In the genomic region with DNA sequence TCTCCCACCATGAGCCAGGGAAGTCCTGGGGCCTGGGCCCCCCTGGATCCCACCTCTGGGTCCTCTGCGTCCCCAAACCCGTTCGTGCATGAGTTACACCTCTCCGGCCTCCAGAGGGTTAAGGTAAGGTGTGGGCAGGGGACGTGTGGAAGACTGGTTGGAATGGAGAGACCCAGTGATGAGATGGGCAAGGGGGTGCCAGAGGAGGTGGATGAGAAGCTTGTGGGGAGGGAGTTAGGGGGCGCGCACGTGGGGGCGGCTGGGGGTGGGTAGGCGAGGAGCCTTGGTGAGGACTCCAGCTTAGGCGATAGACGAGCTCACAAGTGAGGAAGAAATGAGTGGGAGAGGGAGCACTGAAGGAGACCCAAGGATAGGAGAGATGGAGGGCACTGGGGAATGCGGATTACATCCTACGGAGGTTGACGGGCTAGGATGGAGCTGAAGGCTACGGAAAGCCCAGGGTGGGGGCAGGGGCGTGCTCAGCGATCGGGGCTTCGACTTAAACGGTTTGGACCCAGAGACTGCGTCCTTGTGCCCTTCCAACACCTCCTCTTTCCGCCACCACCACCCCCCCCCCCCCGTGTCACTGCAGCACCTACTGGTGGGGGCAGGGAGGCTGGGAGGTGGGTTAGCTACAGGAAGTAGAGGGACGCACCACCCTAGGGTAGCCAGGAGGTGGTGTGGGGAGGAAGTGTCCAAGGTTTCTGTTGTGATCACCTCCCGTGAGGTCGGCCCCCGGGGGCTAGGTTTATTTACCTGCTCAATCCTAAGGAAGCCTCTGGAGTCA, we compare ENCODE assay signal across 9 mouse cellular contexts. TPM values are rescaled to one million over a fixed set of nuclear protein-coding genes. Genes with fewer than 3 reads are reported as not detected.
DNase-seq lines count a peak whose midpoint lies in the region; ATAC-seq and TF ChIP-seq lines count a peak whose summit lies in the region.
"Had no signal": no experiment of that assay in that cellular context is flagged by ENCODE, and none has a peak within 500 bp of the region (broad histone marks: within the 10 kb centered on the region; RNA-seq: fewer than 3 reads in every experiment).

No protein-coding gene starts in this region.

- peak; percentile 19 for DNase-seq in adrenal gland, postnatal 10 days
- no peak for DNase-seq in adrenal gland, adult 18-20 months (ENCODE audit: low spot score in 2 of 2)
- DNase-seq in cerebellum, postnatal 36 days = peak; percentile 43 to 44
- peak; percentile 11 to 20 for DNase-seq in heart, postnatal 10 days
- peak; percentile 36 for DNase-seq in thymus, postnatal 25 days

- peak overlapping the region; percentile 93 for H3K4me2 ChIP-seq in limb, embryonic 15.5 days

- peak overlapping the region; percentile 85 for H3K9ac ChIP-seq in ES-Bruce4 (ENCODE audit: low read depth, poor library complexity, severe bottlenecking)
- peak overlapping the region; percentile 66 for H3K9ac ChIP-seq in limb, embryonic 15.5 days

- intact Hi-C loops in heart, postnatal 10 days (cut with DNase I) = loop anchor here (1.0 to 10.0 kb wide), 4 partner anchors 21 to 241 kb away; a partner anchor contains a TSS

- H3K27ac ChIP-seq in ES-Bruce4 (ENCODE audit: insufficient read depth, low read length) = no peak overlapping the region
- peak overlapping the region; percentile 94 for H3K27ac ChIP-seq in limb, embryonic 15.5 days

- 0 out of 2 replicates have a peak, but pooled peaks cover 4% of the 10 kb centered on the region for H3K36me3 ChIP-seq in ES-Bruce4 (ENCODE audit: control insufficient read depth, insufficient read depth, low read length, poor library complexity, severe bottlenecking)
- H3K36me3 ChIP-seq in limb, embryonic 15.5 days = peaks cover 11% of the 10 kb centered on the region; the same call in 1 of the 2 replicates

- WGBS in limb, embryonic 15.5 days = under 1% methylated on average over 28 of the region's 28 CpGs

- TF ChIP-seq POLR2A in ES-Bruce4 (IDR thresholded peaks at IDR 0.05; ENCODE audit: insufficient read depth, low read length) = no peak

- H3K4me1 ChIP-seq in ES-Bruce4 (ENCODE audit: control insufficient read depth, insufficient read depth, low read length) = no peaks in the 10 kb centered on the region
- peaks cover 16% of the 10 kb centered on the region for H3K4me1 ChIP-seq in limb, embryonic 15.5 days

- ATAC-seq in limb, embryonic 15.5 days (ENCODE audit: insufficient number of reproducible peaks, low FRiP score, low TSS enrichment, low read depth) = 0 out of 2 replicates have a peak, but pooled peaks have one; percentile 27
- peak; percentile 48 for ATAC-seq in monocyte, adult 5-6 weeks (replicated peaks; ENCODE audit: insufficient number of reproducible peaks, low FRiP score, low TSS enrichment, poor library complexity, severe bottlenecking)

- H3K9me3 ChIP-seq in ES-Bruce4 (replicated peaks; ENCODE audit: control insufficient read depth, insufficient read depth, low read length, poor library complexity, severe bottlenecking) = no peaks in the 10 kb centered on the region
- no peaks in the 10 kb centered on the region for H3K9me3 ChIP-seq in limb, embryonic 15.5 days

- TF ChIP-seq EP300 in ES-Bruce4 (IDR thresholded peaks at IDR 0.05; ENCODE audit: insufficient read depth, low read depth, low read length) = no peak

- H3K4me3 ChIP-seq in ES-Bruce4 (ENCODE audit: low read depth, low read length) = peak overlapping the region; percentile 86
- peak overlapping the region; percentile 85 for H3K4me3 ChIP-seq in limb, embryonic 15.5 days

- TF ChIP-seq CTCF in ES-Bruce4 (IDR thresholded peaks at IDR 0.05; ENCODE audit: low read depth, low read length) = no peak

- no peaks in the 10 kb centered on the region for H3K27me3 ChIP-seq in ES-Bruce4 (ENCODE audit: control insufficient read depth, insufficient read depth, low read length, poor library complexity, severe bottlenecking)
- no peaks in the 10 kb centered on the region for H3K27me3 ChIP-seq in limb, embryonic 15.5 days

RNA-seq across cellular contexts. Expression of a gene that starts 0.9 kb away (rescaled TPM):
- 1 to 10 TPM; 8.4 to 9.5 TPM for total RNA-seq in adrenal gland, postnatal 10 days (2021)
- 1 to 10 TPM; 5.2 to 5.9 TPM for total RNA-seq in adrenal gland, adult 18-20 months (2021)
- 33.4 and 35.4 TPM in 2 replicates for polyA plus RNA-seq in ES-Bruce4 (2011; ENCODE audit: insufficient read depth, insufficient read length, low read depth, missing spikeins)
- total RNA-seq in heart, postnatal 10 days (2021) = 1 to 10 TPM; 5.8 to 6.0 TPM
- 17.0 and 21.0 TPM in 2 replicates for polyA plus RNA-seq in limb, embryonic 15.5 days (2015; fragmentation: Nextera tagmentation; extraction: Ambion mirVana)
- 21.3 to 55.5 TPM (median 46.2 TPM) in 3 replicates for total RNA-seq in monocyte, adult 5-6 weeks (2017)

RNA-seq across cellular contexts. Expression of a gene that starts 19.0 kb away (rescaled TPM):
- total RNA-seq in adrenal gland, postnatal 10 days (2021) = not detected
- not detected for total RNA-seq in adrenal gland, adult 18-20 months (2021)
- polyA plus RNA-seq in ES-Bruce4 (2011; ENCODE audit: insufficient read depth, insufficient read length, low read depth, missing spikeins) = not detected in 2 replicates
- not detected for total RNA-seq in heart, postnatal 10 days (2021)
- polyA plus RNA-seq in limb, embryonic 15.5 days (2015; fragmentation: Nextera tagmentation; extraction: Ambion mirVana) = not detected in 2 replicates
- not detected in 3 replicates for total RNA-seq in monocyte, adult 5-6 weeks (2017)
- total RNA-seq: left cerebral cortex, postnatal 10 days had no signal

RNA-seq across cellular contexts. Expression of a gene that starts 21.6 kb away (rescaled TPM):
- 100 to 1,000 TPM; 121 to 126 TPM for total RNA-seq in adrenal gland, postnatal 10 days (2021)
- 100 to 1,000 TPM; 109 to 149 TPM for total RNA-seq in adrenal gland, adult 18-20 months (2021)
- 129 and 130 TPM in 2 replicates for polyA plus RNA-seq in ES-Bruce4 (2011; ENCODE audit: insufficient read depth, insufficient read length, low read depth, missing spikeins)
- total RNA-seq in heart, postnatal 10 days (2021) = 10 to 100 TPM; 63.9 to 67.6 TPM
- 185 and 207 TPM in 2 replicates for polyA plus RNA-seq in limb, embryonic 15.5 days (2015; fragmentation: Nextera tagmentation; extraction: Ambion mirVana)
- total RNA-seq in monocyte, adult 5-6 weeks (2017) = 47.8 to 69.9 TPM (median 58.9 TPM) in 3 replicates

RNA-seq across cellular contexts. Expression of a gene that starts 25.5 kb away (rescaled TPM):
- total RNA-seq in adrenal gland, postnatal 10 days (2021) = 10 to 100 TPM; 33.1 to 43.7 TPM
- total RNA-seq in adrenal gland, adult 18-20 months (2021) = 10 to 100 TPM; 26.9 to 32.5 TPM
- polyA plus RNA-seq in ES-Bruce4 (2011; ENCODE audit: insufficient read depth, insufficient read length, low read depth, missing spikeins) = 31.9 and 32.2 TPM in 2 replicates
- 10 to 100 TPM; 37.1 to 43.3 TPM for total RNA-seq in heart, postnatal 10 days (2021)
- 8.0 and 8.6 TPM in 2 replicates for polyA plus RNA-seq in limb, embryonic 15.5 days (2015; fragmentation: Nextera tagmentation; extraction: Ambion mirVana)
- total RNA-seq in monocyte, adult 5-6 weeks (2017) = 175 to 238 TPM (median 221 TPM) in 3 replicates

RNA-seq across cellular contexts. Expression of a gene that starts 26.0 kb away (rescaled TPM):
- total RNA-seq in adrenal gland, postnatal 10 days (2021) = under 1 TPM in 1 of 2 experiments, not detected in 1; 0.54 TPM
- total RNA-seq in adrenal gland, adult 18-20 months (2021) = under 1 TPM in 1 of 2 experiments, not detected in 1; 0.38 TPM
- 2.2 and 2.3 TPM in 2 replicates for polyA plus RNA-seq in ES-Bruce4 (2011; ENCODE audit: insufficient read depth, insufficient read length, low read depth, missing spikeins)
- total RNA-seq in heart, postnatal 10 days (2021) = 1 to 10 TPM in 1 of 2 experiments, under 1 TPM in 1; 0.31 to 1.3 TPM
- not detected in 2 replicates for polyA plus RNA-seq in limb, embryonic 15.5 days (2015; fragmentation: Nextera tagmentation; extraction: Ambion mirVana)
- total RNA-seq in monocyte, adult 5-6 weeks (2017) = 0.49 to 16.1 TPM (median 12.5 TPM) in 3 replicates

Comparison
In these comparisons a context has a peak if more than half of its experiments do, and no peak if none do; other contexts are left out.
1. DNase-seq: peak in adrenal gland, postnatal 10 days (single experiment), cerebellum, postnatal 36 days (2 of 2), heart, postnatal 10 days (2 of 2) and thymus, postnatal 25 days (single experiment); none in adrenal gland, adult 18-20 months (0 of 2).